Mouse (Mus musculus) neural tube, embryonic 15.5 days (tissue): ENCODE measurements around the gene Grap. TPM values are rescaled to one million over a fixed set of nuclear protein-coding genes. Genes with fewer than 3 reads are reported as not detected.

Experiments
- ATAC-seq: fragments of 200-750 bp; cut with Nextera tagmentation; 2 replicates; pipeline ENCODE4 v1.8.0; 2017; ENCODE audit warnings: mild to moderate bottlenecking, moderate TSS enrichment, moderate library complexity; ENCODE audit not compliant: low FRiP score
- H3K27ac ChIP-seq: fragments of 300-500 bp; sonication (generic); replicated peaks from 2 replicates; pipeline ENCODE4 v1.5.1; 2015; ENCODE audit warnings: mild to moderate bottlenecking, inconsistent platforms
- H3K27me3 ChIP-seq: fragments of 300-500 bp; sonication (generic); replicated peaks from 2 replicates; pipeline ENCODE4 v1.6.1; 2015; ENCODE audit warnings: inconsistent platforms
- H3K36me3 ChIP-seq: fragments of 300-500 bp; sonication (generic); 2 replicates; pipeline ENCODE4 v1.6.1; 2015; ENCODE audit warnings: inconsistent platforms
- H3K4me1 ChIP-seq: fragments of 300-500 bp; sonication (generic); 2 replicates; pipeline ENCODE4 v1.6.1; 2015; ENCODE audit warnings: inconsistent platforms
- H3K4me2 ChIP-seq: fragments of 300-500 bp; sonication (generic); 2 replicates; pipeline ENCODE4 v1.6.1; 2015; ENCODE audit warnings: inconsistent platforms, mild to moderate bottlenecking, moderate library complexity
- H3K4me3 ChIP-seq: fragments of 300-500 bp; sonication (generic); replicated peaks from 2 replicates; pipeline ENCODE4 v1.5.1; 2015; ENCODE audit warnings: mild to moderate bottlenecking, inconsistent platforms
- H3K9ac ChIP-seq: fragments of 300-500 bp; sonication (generic); replicated peaks from 2 replicates; pipeline ENCODE4 v1.6.1; 2015; ENCODE audit warnings: mild to moderate bottlenecking, inconsistent platforms
- H3K9me3 ChIP-seq: fragments of 300-500 bp; sonication (generic); replicated peaks from 2 replicates; pipeline ENCODE4 v1.6.1; 2016; ENCODE audit warnings: inconsistent platforms
- WGBS: fragments of 180-500 bp; shearing (Covaris S2); methylation state at CpG from one replicate; pipeline ENCODE4 v1.1.7; 2015; ENCODE audit warnings: mixed read lengths; 5-methylcytosine and 5-hydroxymethylcytosine counted together
- polyA plus RNA-seq: library from polyadenylated mRNA; unstranded; fragments of >200 nt; fragmentation: Nextera tagmentation; extraction: Ambion mirVana; gene quantifications from 2 replicates; pipeline ENCODE4 v1.2.1, GENCODE M21; 2015

The Grap gene
- polyA plus RNA-seq, 1 experiment from 2014 or later: 9.4 TPM

DNA sequence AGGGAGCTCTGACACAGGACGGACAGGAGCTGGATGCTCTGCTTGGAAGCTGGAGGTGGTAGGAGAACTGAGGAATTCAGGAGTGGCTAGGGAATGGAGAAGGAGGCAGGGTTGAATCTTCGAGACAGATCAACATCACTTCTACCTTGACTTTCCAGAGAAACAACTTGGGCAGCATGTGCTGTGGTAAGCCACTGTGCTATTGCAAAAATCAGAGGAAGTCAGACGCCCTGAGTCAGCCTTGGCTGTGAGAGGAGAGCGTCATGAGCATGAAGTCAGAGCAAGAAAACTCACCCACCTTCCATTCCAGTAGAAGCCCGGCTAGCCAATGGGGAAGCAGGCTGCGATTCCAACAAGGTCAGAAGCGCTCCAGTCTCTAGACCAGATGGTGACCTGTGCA is 11.0 kb upstream of the Grap start:
- no peak overlapping the region for H3K9ac ChIP-seq
- no peak overlapping the region for H3K4me2 ChIP-seq
- H3K4me3 ChIP-seq: no peak overlapping the region
- WGBS: 89% methylated on average over 7 of the region's 7 CpGs
- H3K36me3 ChIP-seq: no peaks in the 10 kb centered on the region
- ATAC-seq: no peak
- H3K4me1 ChIP-seq: no peaks in the 10 kb centered on the region
- no peak overlapping the region for H3K27ac ChIP-seq
- no peaks in the 10 kb centered on the region for H3K9me3 ChIP-seq
- H3K27me3 ChIP-seq: no peaks in the 10 kb centered on the region

GRCm38 (mm10) chr11:61643184-61643961 is 9.7 kb upstream of the Grap start:
- 75% methylated on average over 5 of the region's 5 CpGs for WGBS
- H3K36me3 ChIP-seq: no peaks in the 10 kb centered on the region
- H3K27me3 ChIP-seq: no peaks in the 10 kb centered on the region
- ATAC-seq: no peak
- no peaks in the 10 kb centered on the region for H3K9me3 ChIP-seq
- no peak overlapping the region for H3K27ac ChIP-seq
- H3K4me1 ChIP-seq: no peaks in the 10 kb centered on the region
- H3K4me2 ChIP-seq: no peak overlapping the region
- no peak overlapping the region for H3K4me3 ChIP-seq
- no peak overlapping the region for H3K9ac ChIP-seq

- H3K4me1 ChIP-seq: no peaks in the 10 kb centered on the region
- no peak overlapping the region for H3K4me3 ChIP-seq
- H3K27me3 ChIP-seq: no peaks in the 10 kb centered on the region
- no peak overlapping the region for H3K4me2 ChIP-seq
- 77% methylated on average over 11 of the region's 11 CpGs for WGBS
- no peaks in the 10 kb centered on the region for H3K9me3 ChIP-seq
- no peak for ATAC-seq
- H3K9ac ChIP-seq: no peak overlapping the region
- H3K27ac ChIP-seq: no peak overlapping the region
- no peaks in the 10 kb centered on the region for H3K36me3 ChIP-seq
These were observed 8.3 kb upstream of the Grap start for GRCm38 (mm10) chr11:61644576-61645326.

- Histone ChIP-seq H3K9ac (no peak overlapping the region), H3K4me2 (no peak overlapping the region), H3K4me1 (no peaks in the 10 kb centered on the region), H3K9me3 (no peaks in the 10 kb centered on the region), H3K27me3 (no peaks in the 10 kb centered on the region), H3K4me3 (no peak overlapping the region), H3K27ac (no peak overlapping the region), H3K36me3 (no peaks in the 10 kb centered on the region)
- 82% methylated on average over 5 of the region's 5 CpGs for WGBS
- ATAC-seq: no peak
These were observed 7.7 kb upstream of the Grap start for GRCm38 (mm10) chr11:61645357-61645857.

DNA sequence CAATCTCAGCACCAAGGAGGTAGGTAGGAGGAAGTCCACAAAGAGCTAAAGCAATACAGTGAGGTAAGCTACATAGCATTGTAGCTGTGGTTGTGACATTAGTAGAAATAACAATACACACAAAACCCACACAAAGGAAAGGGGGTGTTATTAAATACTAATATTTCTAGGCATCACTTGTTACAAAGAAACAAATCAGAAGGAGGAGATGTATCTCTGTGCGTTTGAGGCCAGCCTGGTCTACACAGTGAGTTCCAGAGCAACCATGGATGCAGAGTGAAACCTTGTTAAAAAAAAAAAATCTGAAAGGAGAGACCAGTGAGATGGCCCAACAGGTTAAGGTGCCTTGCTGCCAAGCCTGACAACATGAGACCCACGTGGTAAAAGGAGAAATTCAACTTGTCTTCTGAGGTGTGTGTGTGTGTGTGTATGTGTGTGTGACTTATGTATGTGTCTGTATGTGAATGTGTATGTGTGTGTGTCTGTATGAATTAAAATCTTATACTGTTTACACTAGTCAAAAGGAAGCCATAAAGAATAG is 6.5 kb upstream of the Grap start:
- 64% methylated on average over 2 of the region's 2 CpGs for WGBS

GRCm38 (mm10) chr11:61647110-61647910 is 5.8 kb upstream of the Grap start:
- no peaks in the 10 kb centered on the region for H3K9me3 ChIP-seq
- H3K36me3 ChIP-seq: no peaks in the 10 kb centered on the region
- no peak overlapping the region for H3K4me2 ChIP-seq
- H3K9ac ChIP-seq: no peak overlapping the region
- no peaks in the 10 kb centered on the region for H3K27me3 ChIP-seq
- H3K4me1 ChIP-seq: no peaks in the 10 kb centered on the region
- no peak for ATAC-seq
- H3K27ac ChIP-seq: no peak overlapping the region
- WGBS: 72% methylated on average over 10 of the region's 10 CpGs
- H3K4me3 ChIP-seq: no peak overlapping the region

More for the DNA sequence above, 6.5 kb upstream of the Grap start:
- Histone ChIP-seq H3K36me3 (no peaks in the 10 kb centered on the region), H3K27ac (no peak overlapping the region), H3K4me3 (no peak overlapping the region), H3K4me2 (no peak overlapping the region), H3K27me3 (no peaks in the 10 kb centered on the region), H3K9ac (no peak overlapping the region), H3K9me3 (no peaks in the 10 kb centered on the region), H3K4me1 (no peaks in the 10 kb centered on the region)
- no peak for ATAC-seq

DNA sequence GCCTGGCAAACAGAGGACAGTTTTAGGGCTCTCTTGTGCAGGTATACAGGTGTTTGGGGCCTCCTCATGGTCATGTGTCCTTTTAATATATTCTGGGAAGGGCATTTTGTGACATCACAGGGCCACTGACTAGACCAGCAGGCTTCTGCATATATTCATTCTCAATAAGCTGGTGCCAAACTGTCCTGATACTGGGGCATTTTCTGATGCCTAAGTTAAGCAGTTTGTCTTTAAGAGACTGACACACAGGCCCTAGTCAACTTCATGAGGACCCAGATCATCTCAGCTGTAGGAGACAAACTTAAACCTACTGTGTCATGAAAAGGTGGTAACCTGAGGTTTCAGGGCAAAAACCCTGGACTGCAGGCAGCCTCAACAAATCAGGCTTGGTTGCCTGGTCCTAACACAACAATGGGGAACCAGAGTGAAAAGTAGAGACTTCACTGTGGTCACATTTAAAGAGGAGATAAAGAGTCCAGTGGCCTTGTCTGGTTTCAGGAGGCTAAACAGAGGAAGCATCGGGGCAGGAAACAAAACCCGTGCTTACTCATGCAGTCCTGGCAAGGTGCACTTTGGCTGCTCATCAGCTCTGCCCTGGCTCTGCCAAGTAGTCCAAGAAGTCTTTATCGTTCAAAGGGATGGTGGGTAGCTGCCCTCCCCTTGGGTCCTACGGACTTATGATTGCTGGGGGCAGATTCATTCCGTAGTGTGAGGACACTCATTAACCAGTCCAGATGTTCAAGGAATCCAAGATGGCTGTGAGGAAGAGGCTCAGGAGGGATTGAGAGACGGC is 4.9 kb upstream of the Grap start:
- no peak overlapping the region for H3K4me2 ChIP-seq
- H3K4me3 ChIP-seq: no peak overlapping the region
- H3K9ac ChIP-seq: no peak overlapping the region
- H3K36me3 ChIP-seq: no peaks in the 10 kb centered on the region
- no peaks in the 10 kb centered on the region for H3K27me3 ChIP-seq
- 79% methylated on average over 6 of the region's 6 CpGs for WGBS
- H3K27ac ChIP-seq: no peak overlapping the region
- ATAC-seq: no peak
- H3K4me1 ChIP-seq: no peaks in the 10 kb centered on the region
- no peaks in the 10 kb centered on the region for H3K9me3 ChIP-seq

DNA sequence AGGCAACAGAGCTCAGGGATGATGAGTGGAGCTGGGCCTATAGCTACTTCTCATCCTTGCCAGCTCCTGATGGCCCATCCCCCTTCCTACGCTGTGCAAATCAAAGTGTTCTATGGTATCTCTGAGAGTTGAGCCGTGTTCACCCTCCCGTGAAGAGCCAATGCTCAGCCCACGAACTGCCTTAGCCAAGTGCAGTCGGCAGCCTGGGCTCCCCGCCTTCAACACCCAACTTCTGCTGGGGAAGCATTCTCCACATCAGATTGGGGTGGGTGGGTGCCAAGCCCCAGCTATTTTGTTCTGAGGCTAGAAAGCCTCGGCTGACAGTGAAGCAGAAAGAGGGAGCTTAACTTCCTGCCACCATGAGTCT is 4.3 kb upstream of the Grap start:
- Histone ChIP-seq H3K4me1 (no peaks in the 10 kb centered on the region), H3K4me2 (no peak overlapping the region), H3K9me3 (no peaks in the 10 kb centered on the region), H3K4me3 (no peak overlapping the region), H3K36me3 (no peaks in the 10 kb centered on the region), H3K27ac (no peak overlapping the region), H3K9ac (no peak overlapping the region), H3K27me3 (no peaks in the 10 kb centered on the region)
- no peak for ATAC-seq
- WGBS: 81% methylated on average over 7 of the region's 7 CpGs

DNA sequence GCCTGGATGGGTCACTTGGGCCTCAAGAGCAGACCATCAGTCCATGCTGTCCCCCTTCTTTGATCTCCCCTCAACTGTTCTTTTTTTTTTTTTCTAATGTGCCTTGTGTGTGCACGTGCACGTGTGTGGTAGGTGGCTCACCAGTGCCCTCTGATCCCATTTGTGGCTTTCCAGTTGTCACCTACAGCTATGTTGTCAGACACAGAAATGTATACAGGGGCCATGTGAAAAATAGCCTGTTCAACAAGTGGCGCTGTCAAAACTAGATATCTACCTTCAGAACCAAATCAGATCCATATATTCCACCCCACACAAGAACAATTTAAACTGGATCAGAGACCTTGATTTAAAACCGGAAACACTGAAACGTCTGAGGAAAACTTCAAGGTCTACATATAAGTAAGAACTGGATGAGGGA is 3.9 kb upstream of the Grap start:
- no peak overlapping the region for H3K4me2 ChIP-seq
- no peak overlapping the region for H3K27ac ChIP-seq
- no peak for ATAC-seq
- H3K9ac ChIP-seq: no peak overlapping the region
- H3K4me1 ChIP-seq: no peaks in the 10 kb centered on the region
- no peaks in the 10 kb centered on the region for H3K27me3 ChIP-seq
- WGBS: 96% methylated on average over 5 of the region's 5 CpGs
- H3K4me3 ChIP-seq: no peak overlapping the region
- no peaks in the 10 kb centered on the region for H3K36me3 ChIP-seq
- no peaks in the 10 kb centered on the region for H3K9me3 ChIP-seq

- Histone ChIP-seq H3K9ac (no peak overlapping the region), H3K9me3 (no peaks in the 10 kb centered on the region), H3K4me2 (no peak overlapping the region), H3K27me3 (no peaks in the 10 kb centered on the region), H3K27ac (no peak overlapping the region), H3K36me3 (no peaks in the 10 kb centered on the region), H3K4me1 (no peaks in the 10 kb centered on the region), H3K4me3 (no peak overlapping the region)
- WGBS: 92% methylated on average over 4 of the region's 4 CpGs
- no peak for ATAC-seq
These were observed 3.4 kb upstream of the Grap start for GRCm38 (mm10) chr11:61649626-61650025.
